ENCODE assay signal across 10 mouse cellular contexts in genomic region chr2:33328941-33329340, GRCm38 (mm10). TPM values are rescaled to one million over a fixed set of nuclear protein-coding genes. Genes with fewer than 3 reads are reported as not detected.
A peak's percentile ranks its signal among the peaks of the same experiment; 100 is the strongest.
DNase-seq lines count a peak whose midpoint lies in the region; ATAC-seq and TF ChIP-seq lines count a peak whose summit lies in the region.
"Had no signal": no experiment of that assay in that cellular context is flagged by ENCODE, and none has a peak within 500 bp of the region (broad histone marks: within the 10 kb centered on the region; RNA-seq: fewer than 3 reads in every experiment).

No protein-coding gene starts in this region.

- H3K9ac ChIP-seq in forebrain, embryonic 12.5 days = no peak overlapping the region
- H3K9ac ChIP-seq: embryonic facial prominence, embryonic 12.5 days; midbrain, embryonic 12.5 days had no signal

- H3K4me2 ChIP-seq in forebrain, embryonic 12.5 days = no peak overlapping the region
- H3K4me2 ChIP-seq: embryonic facial prominence, embryonic 12.5 days; midbrain, embryonic 12.5 days had no signal

- no peaks in the 10 kb centered on the region for H3K9me3 ChIP-seq in forebrain, embryonic 10.5 days
- no peaks in the 10 kb centered on the region for H3K9me3 ChIP-seq in forebrain, embryonic 12.5 days
- H3K9me3 ChIP-seq: embryonic facial prominence, embryonic 12.5 days; midbrain, embryonic 12.5 days had no signal

- no peak for ATAC-seq in forebrain, embryonic 12.5 days (ENCODE audit: low FRiP score)
- peak; percentile 60 for ATAC-seq in erythroblast, adult 5-6 weeks (replicated peaks; ENCODE audit: low FRiP score, poor library complexity, severe bottlenecking)

- H3K27me3 ChIP-seq in forebrain, embryonic 10.5 days (ENCODE audit: poor library complexity, severe bottlenecking) = no peaks in the 10 kb centered on the region
- H3K27me3 ChIP-seq in forebrain, embryonic 12.5 days = no peaks in the 10 kb centered on the region
- no peaks in the 10 kb centered on the region for H3K27me3 ChIP-seq in testis, adult 2 months (ENCODE audit: control insufficient read depth, insufficient read depth, low read length)
- H3K27me3 ChIP-seq: embryonic facial prominence, embryonic 12.5 days had no signal

- no peak for TF ChIP-seq POLR2A in testis, adult 2 months (IDR thresholded peaks at IDR 0.05; ENCODE audit: control insufficient read depth, low read depth, low read length)
- TF ChIP-seq POLR2A in lung, adult 2 months (IDR thresholded peaks at IDR 0.05; ENCODE audit: borderline replicate concordance, extremely low read depth, low read depth, low read length) = no peak

- WGBS in forebrain, embryonic 10.5 days = 81% methylated on average over 1 of the region's 1 CpGs
- 83% methylated on average over 1 of the region's 1 CpGs for WGBS in forebrain, embryonic 12.5 days
- 94% methylated on average over 1 of the region's 1 CpGs for WGBS in lung, adult 2 months

- TF ChIP-seq CTCF in testis, adult 2 months (IDR thresholded peaks at IDR 0.05; ENCODE audit: control insufficient read depth, insufficient read depth, insufficient replicate concordance, low read depth, low read length) = peak; percentile 67; the same call in 1 of the 2 replicates
- peak; percentile 72 for TF ChIP-seq CTCF in lung, adult 2 months (IDR thresholded peaks at IDR 0.05; ENCODE audit: insufficient read depth, low read length)

- H3K4me1 ChIP-seq in forebrain, embryonic 10.5 days = peaks cover 4% of the 10 kb centered on the region; the same call in 1 of the 2 replicates
- no peaks in the 10 kb centered on the region for H3K4me1 ChIP-seq in forebrain, embryonic 12.5 days
- no peaks in the 10 kb centered on the region for H3K4me1 ChIP-seq in testis, adult 2 months (ENCODE audit: control insufficient read depth, insufficient read depth, low read length)
- H3K4me1 ChIP-seq in lung, adult 2 months (ENCODE audit: control insufficient read depth, insufficient read depth, low read length) = no peaks in the 10 kb centered on the region
- H3K4me1 ChIP-seq: midbrain, embryonic 12.5 days had no signal

- H3K27ac ChIP-seq in forebrain, embryonic 10.5 days = no peak overlapping the region
- H3K27ac ChIP-seq in forebrain, embryonic 12.5 days = no peak overlapping the region
- no peak overlapping the region for H3K27ac ChIP-seq in testis, adult 2 months (ENCODE audit: control insufficient read depth, insufficient read depth, low read depth, low read length)
- H3K27ac ChIP-seq: embryonic facial prominence, embryonic 12.5 days; midbrain, embryonic 12.5 days had no signal

- no peak overlapping the region for H3K4me3 ChIP-seq in forebrain, embryonic 10.5 days
- H3K4me3 ChIP-seq in forebrain, embryonic 12.5 days (replicated peaks) = no peak overlapping the region
- H3K4me3 ChIP-seq in testis, adult 2 months (ENCODE audit: control insufficient read depth, low read depth, low read length) = no peak overlapping the region
- no peak overlapping the region for H3K4me3 ChIP-seq in lung, adult 2 months (replicated peaks; ENCODE audit: extremely low read depth, low read depth, low read length)
- H3K4me3 ChIP-seq: embryonic facial prominence, embryonic 12.5 days; midbrain, embryonic 12.5 days had no signal

- H3K36me3 ChIP-seq in forebrain, embryonic 10.5 days (replicated peaks) = 0 out of 2 replicates have a peak, but pooled peaks cover 3% of the 10 kb centered on the region
- no peaks in the 10 kb centered on the region; the same call in 1 of the 2 replicates for H3K36me3 ChIP-seq in forebrain, embryonic 12.5 days (replicated peaks)
- H3K36me3 ChIP-seq in testis, adult 2 months (ENCODE audit: control insufficient read depth, insufficient read depth, low read length) = no peaks in the 10 kb centered on the region; the same call in 1 of the 2 replicates
- H3K36me3 ChIP-seq: embryonic facial prominence, embryonic 12.5 days; midbrain, embryonic 12.5 days had no signal

- DNase-seq in forebrain, embryonic 10.5 days (ENCODE audit: extremely low spot score, low spot score) = peak; percentile 40
- no peak for DNase-seq in testis, postnatal 14 days (ENCODE audit: low spot score)
- peak; percentile 36 for DNase-seq in lung, adult 2 months
- DNase-seq in thymus, adult 18-20 months = peak; percentile 13 to 18
- DNase-seq in right cerebral cortex, postnatal 36 days (ENCODE audit: low spot score in 2 of 2) = no peak

RNA-seq across cellular contexts. Expression of gene Ralgps1, which starts 42.3 kb away (rescaled TPM):
- polyA plus RNA-seq in forebrain, embryonic 10.5 days (2016; fragmentation: Nextera tagmentation; extraction: Ambion mirVana) = 6.2 and 6.9 TPM in 2 replicates
- 23.8 and 28.7 TPM in 2 replicates for polyA plus RNA-seq in forebrain, embryonic 12.5 days (2016; fragmentation: Nextera tagmentation; extraction: Ambion mirVana)
- 33.0 and 35.6 TPM in 2 replicates for polyA plus RNA-seq in testis, adult 2 months (2012; rRNA removed)
- 0.58 and 0.63 TPM in 2 replicates for total RNA-seq in erythroblast, adult 5-6 weeks (2015; ENCODE audit: low replicate concordance)
- 0.60 and 1.3 TPM in 2 replicates for total RNA-seq in erythroblast, adult 5-6 weeks (2017; ENCODE audit: low replicate concordance)
- 4.7 and 5.9 TPM in 2 replicates for polyA plus RNA-seq in lung, adult 2 months (2012; rRNA removed)

Comparison
In these comparisons a context has a peak if more than half of its experiments do, and no peak if none do; other contexts are left out.
1. DNase-seq: peak in forebrain, embryonic 10.5 days (single experiment), lung, adult 2 months (single experiment) and thymus, adult 18-20 months (2 of 2); none in testis, postnatal 14 days (single experiment) and right cerebral cortex, postnatal 36 days (0 of 2).